Mouse (Mus musculus) fat pad, adult 2 months (tissue): ENCODE data around the gene Grm8.

ENCODE experiments used
- DNase-seq: peaks from one replicate; pipeline ENCODE4 v3.0.0-alpha.2; 2011; ENCODE audit warnings: low read depth, low spot score; ENCODE audit errors: extremely low read depth

Grm8 gene

DNA sequence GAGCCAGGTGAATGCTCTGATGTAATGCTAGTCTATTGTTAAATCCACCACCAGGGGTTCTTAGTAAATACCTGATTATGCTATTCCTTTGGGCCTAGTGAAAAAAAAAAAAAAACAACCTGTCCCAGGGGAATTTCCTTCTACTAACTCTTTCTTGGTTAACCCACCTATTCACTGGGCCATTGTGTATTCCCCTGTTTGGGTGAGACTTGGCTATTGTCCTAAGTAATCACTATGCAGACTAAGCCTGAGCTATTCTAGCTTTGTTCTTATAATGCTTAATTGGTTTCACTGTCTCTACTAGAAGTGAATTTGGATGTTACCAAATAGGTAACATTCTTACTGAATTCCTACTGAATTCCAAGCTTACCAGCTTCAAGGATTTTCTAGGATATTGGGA is 872.4 kb downstream of the Grm8 start:
- no peak for DNase-seq

DNA sequence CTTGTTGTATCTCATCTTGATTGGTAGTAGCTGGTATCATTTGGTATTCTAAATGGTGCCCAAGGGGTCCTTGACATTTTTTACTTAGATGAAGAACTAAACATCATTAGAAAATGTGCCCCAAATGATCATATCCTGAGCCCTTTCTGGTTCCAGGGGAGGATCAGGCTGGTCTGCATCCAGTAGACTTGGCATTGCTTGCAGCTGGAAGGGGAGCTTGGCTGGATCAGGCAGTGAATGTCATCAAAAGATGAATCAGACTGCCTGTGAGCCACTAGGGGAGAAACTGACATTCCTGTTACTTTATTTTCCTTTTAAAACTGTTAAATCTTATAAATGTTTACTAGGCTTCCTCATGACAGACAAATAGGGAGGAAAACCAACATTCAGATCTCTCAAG is 894.6 kb downstream of the Grm8 start:
- DNase-seq: no peak

DNA sequence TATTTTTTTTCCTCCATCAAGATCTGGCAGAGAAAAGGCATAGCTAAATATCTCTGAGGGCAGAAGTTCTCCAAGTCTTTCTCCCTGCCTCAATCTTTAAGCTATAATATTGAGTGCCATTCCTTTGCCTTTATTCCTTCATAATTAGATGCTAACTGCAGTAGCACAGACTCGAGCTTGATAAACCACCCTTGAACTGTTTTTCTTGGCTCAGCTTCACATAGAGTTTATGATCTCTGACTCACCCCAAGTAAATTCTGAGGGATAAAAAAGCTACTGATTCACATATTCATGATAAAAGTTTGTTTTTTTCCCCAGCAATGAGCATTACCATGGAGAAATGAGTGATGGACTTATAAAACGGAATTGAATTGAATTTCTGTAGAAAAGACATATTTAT is 895.0 kb downstream of the Grm8 start:
- DNase-seq: no peak
